Mouse (Mus musculus): ENCODE results near the gene Wee2. TPM values are rescaled to one million over a fixed set of nuclear protein-coding genes. Genes with fewer than 3 reads are reported as not detected.

Gene Wee2
- total RNA-seq, 2 experiments from 2014 or later = not detected

Other genes starting within 250 kb of the Wee2 start
- gene Agk, start 113.9 kb upstream of the Wee2 start, total RNA-seq (2014; fragmentation: Nextera tagmentation) = 23.5 and 24.3 TPM in 2 replicates
- 33.6 and 34.0 TPM in 2 replicates for gene Agk, start 113.9 kb upstream of the Wee2 start, total RNA-seq (2017)
- gene E330009J07Rik, start 3.0 kb upstream of the Wee2 start, total RNA-seq (2014; fragmentation: Nextera tagmentation) = 5.3 and 10.0 TPM in 2 replicates
- 9.8 and 10.0 TPM in 2 replicates for gene E330009J07Rik, start 3.0 kb upstream of the Wee2 start, total RNA-seq (2017)
- 197 and 221 TPM in 2 replicates for gene Ssbp1, start 32.3 kb downstream of the Wee2 start, total RNA-seq (2014; fragmentation: Nextera tagmentation)
- gene Ssbp1, start 32.3 kb downstream of the Wee2 start, total RNA-seq (2017) = 146 and 170 TPM in 2 replicates
- gene Tas2r137, start 52.1 kb downstream of the Wee2 start, total RNA-seq (2014; fragmentation: Nextera tagmentation) = 0.88 TPM in 1 of 2 replicates, not detected in the other
- gene Tas2r137, start 52.1 kb downstream of the Wee2 start, total RNA-seq (2017) = 1.7 TPM in 1 of 2 replicates, not detected in the other
- gene Tas2r108, start 54.4 kb downstream of the Wee2 start, total RNA-seq (2014; fragmentation: Nextera tagmentation) = not detected in 2 replicates
- not detected in 2 replicates for gene Tas2r108, start 54.4 kb downstream of the Wee2 start, total RNA-seq (2017)
- not detected in 2 replicates for gene Prss37, start 80.4 kb downstream of the Wee2 start, total RNA-seq (2014; fragmentation: Nextera tagmentation)
- gene Prss37, start 80.4 kb downstream of the Wee2 start, total RNA-seq (2017) = not detected in 2 replicates
- not detected in 2 replicates for gene Olfr461, start 116.0 kb downstream of the Wee2 start, total RNA-seq (2014; fragmentation: Nextera tagmentation)
- gene Olfr461, start 116.0 kb downstream of the Wee2 start, total RNA-seq (2017) = not detected in 2 replicates
- not detected in 2 replicates for gene Olfr460, start 130.4 kb downstream of the Wee2 start, total RNA-seq (2014; fragmentation: Nextera tagmentation)
- gene Olfr460, start 130.4 kb downstream of the Wee2 start, total RNA-seq (2017) = 0.21 TPM in 1 of 2 replicates, not detected in the other
- 59.5 and 89.0 TPM in 2 replicates for gene Clec5a, start 146.7 kb downstream of the Wee2 start, total RNA-seq (2014; fragmentation: Nextera tagmentation)
- 90.0 and 126 TPM in 2 replicates for gene Clec5a, start 146.7 kb downstream of the Wee2 start, total RNA-seq (2017)
- not detected in 2 replicates for gene Tas2r138, start 174.2 kb downstream of the Wee2 start, total RNA-seq (2014; fragmentation: Nextera tagmentation)
- gene Tas2r138, start 174.2 kb downstream of the Wee2 start, total RNA-seq (2017) = not detected in 2 replicates
- 18.1 and 21.7 TPM in 2 replicates for gene Mgam, start 189.7 kb downstream of the Wee2 start, total RNA-seq (2014; fragmentation: Nextera tagmentation)
- 63.1 and 63.3 TPM in 2 replicates for gene Mgam, start 189.7 kb downstream of the Wee2 start, total RNA-seq (2017)

Measured in granulocyte monocyte progenitor cell, adult 5-6 weeks (primary cell).